Mouse (Mus musculus): ENCODE results near the gene Mansc4. TPM values are rescaled to one million over a fixed set of nuclear protein-coding genes. Genes with fewer than 3 reads are reported as not detected.

Gene Mansc4
- polyA plus RNA-seq, 1 experiment: 0.13 TPM

DNA sequence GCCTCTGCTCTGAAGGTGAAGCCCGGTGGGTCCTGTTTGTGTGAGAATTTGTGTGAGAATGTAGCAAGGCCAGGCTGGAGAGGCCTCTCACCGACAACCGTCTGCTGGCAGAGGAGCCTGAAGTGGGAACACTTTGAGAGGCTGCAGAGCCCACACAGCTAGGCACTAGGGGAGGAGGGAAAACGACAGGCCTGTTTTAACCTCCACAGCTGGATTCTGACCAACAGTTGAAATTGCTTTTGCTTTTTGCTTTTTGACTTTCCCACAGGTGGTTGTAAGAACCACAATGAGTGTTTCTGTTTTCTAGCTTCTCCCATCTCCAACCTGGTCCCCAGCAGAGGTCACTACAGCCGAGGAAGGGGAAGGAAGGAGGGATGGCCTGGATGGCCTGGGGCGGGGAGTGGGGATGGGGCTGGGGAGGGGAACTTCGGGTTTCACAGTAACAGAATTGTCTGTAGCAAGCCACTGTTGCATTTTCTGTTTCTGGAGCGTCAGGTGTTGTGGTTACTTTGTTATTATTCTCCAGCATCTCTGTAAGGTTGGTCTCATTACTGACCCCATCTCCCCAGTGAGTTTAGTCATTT lies 10.6 kb upstream of the Mansc4 start:
- Histone ChIP-seq H3K79me2 (ENCODE audit: control insufficient read depth, insufficient read depth) (peaks cover 88% of the 10 kb centered on the region), H3ac (ENCODE audit: control insufficient read depth, insufficient read length, low read depth) (no peak overlapping the region), H3K36me3 (ENCODE audit: control insufficient read depth, insufficient read depth) (peaks cover 12% of the 10 kb centered on the region), H3K79me3 (ENCODE audit: low read depth) (peaks cover 50% of the 10 kb centered on the region), H3K4me3 (ENCODE audit: insufficient read depth, poor library complexity, severe bottlenecking) (no peak overlapping the region), H3K27me3 (ENCODE audit: control insufficient read depth, insufficient read depth, insufficient read length) (no peaks in the 10 kb centered on the region)
- no peak for TF ChIP-seq MAX (IDR thresholded peaks at IDR 0.05)
- no peak for TF ChIP-seq CEBPB (IDR thresholded peaks at IDR 0.05; ENCODE audit: low read depth)
- TF ChIP-seq USF1 (IDR thresholded peaks at IDR 0.05; ENCODE audit: low read depth): no peak
- TF ChIP-seq MYOG (IDR thresholded peaks at IDR 0.05; ENCODE audit: control insufficient read depth, extremely low read depth, insufficient read length): no peak
- TF ChIP-seq MYOD1 (IDR thresholded peaks at IDR 0.05; ENCODE audit: control insufficient read depth, insufficient read length, low read depth): no peak
- TF ChIP-seq FOSL1 (IDR thresholded peaks at IDR 0.05; ENCODE audit: insufficient read depth, low read length, poor library complexity, severe bottlenecking): no peak
- no peak for TF ChIP-seq CTCF (IDR thresholded peaks at IDR 0.05; ENCODE audit: control insufficient read depth, insufficient read depth, insufficient read length)

DNA sequence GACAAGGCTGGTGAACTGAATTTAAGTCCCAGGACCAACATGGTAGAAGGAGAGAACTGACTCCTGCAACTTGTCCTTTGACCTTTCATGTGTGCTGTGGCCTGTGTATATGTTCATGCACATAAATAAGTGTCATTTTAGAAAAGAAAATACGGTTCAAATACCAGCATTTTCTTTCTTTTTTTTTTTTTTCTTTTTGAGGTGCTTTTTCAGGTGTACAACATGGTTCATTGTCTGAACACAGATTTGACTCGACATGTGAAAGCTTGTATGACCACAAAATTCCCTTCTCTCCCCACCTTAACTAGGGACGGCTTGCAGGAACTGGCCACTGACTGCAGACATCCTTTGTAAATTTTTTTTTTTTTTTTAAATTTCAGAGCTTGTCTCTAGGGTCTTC lies 10.1 kb upstream of the Mansc4 start:
- Histone ChIP-seq H3K79me3 (ENCODE audit: low read depth) (peaks cover 55% of the 10 kb centered on the region), H3K27me3 (ENCODE audit: control insufficient read depth, insufficient read depth, insufficient read length) (no peaks in the 10 kb centered on the region), H3ac (ENCODE audit: control insufficient read depth, insufficient read length, low read depth) (no peak overlapping the region), H3K79me2 (ENCODE audit: control insufficient read depth, insufficient read depth) (peaks cover 93% of the 10 kb centered on the region), H3K4me3 (ENCODE audit: insufficient read depth, poor library complexity, severe bottlenecking) (no peak overlapping the region), H3K36me3 (ENCODE audit: control insufficient read depth, insufficient read depth) (peaks cover 10% of the 10 kb centered on the region)
- TF ChIP-seq MYOD1 (IDR thresholded peaks at IDR 0.05; ENCODE audit: control insufficient read depth, insufficient read length, low read depth) (no peak), USF1 (IDR thresholded peaks at IDR 0.05; ENCODE audit: low read depth) (no peak), CTCF (IDR thresholded peaks at IDR 0.05; ENCODE audit: control insufficient read depth, insufficient read depth, insufficient read length) (no peak), MAX (IDR thresholded peaks at IDR 0.05) (no peak), MYOG (IDR thresholded peaks at IDR 0.05; ENCODE audit: control insufficient read depth, extremely low read depth, insufficient read length) (no peak), FOSL1 (IDR thresholded peaks at IDR 0.05; ENCODE audit: insufficient read depth, low read length, poor library complexity, severe bottlenecking) (no peak), CEBPB (IDR thresholded peaks at IDR 0.05; ENCODE audit: low read depth) (no peak)

DNA sequence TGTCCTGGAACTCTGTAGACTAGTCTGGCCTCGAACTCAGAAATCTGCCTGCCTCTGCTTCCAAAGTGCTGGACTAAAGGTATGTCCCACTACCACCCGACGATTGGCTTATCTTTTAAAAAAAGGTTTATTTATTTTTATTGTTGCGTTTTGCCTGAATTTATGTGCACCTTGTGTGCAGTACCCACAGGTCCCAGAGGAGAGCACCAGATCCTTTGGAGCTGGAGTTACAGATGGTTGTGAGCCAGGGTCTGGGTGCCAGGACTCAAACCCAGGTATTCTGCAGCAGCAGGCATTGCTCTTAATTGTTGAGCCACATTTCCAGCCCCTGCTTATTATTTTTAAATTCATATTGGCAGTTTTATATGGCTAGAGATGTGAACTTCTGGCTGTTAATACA lies 9.3 kb upstream of the Mansc4 start:
- Histone ChIP-seq H3K4me3 (ENCODE audit: insufficient read depth, poor library complexity, severe bottlenecking) (no peak overlapping the region), H3ac (ENCODE audit: control insufficient read depth, insufficient read length, low read depth) (no peak overlapping the region), H3K79me3 (ENCODE audit: low read depth) (peaks cover 55% of the 10 kb centered on the region), H3K27me3 (ENCODE audit: control insufficient read depth, insufficient read depth, insufficient read length) (no peaks in the 10 kb centered on the region), H3K79me2 (ENCODE audit: control insufficient read depth, insufficient read depth) (peaks cover 97% of the 10 kb centered on the region), H3K36me3 (ENCODE audit: control insufficient read depth, insufficient read depth) (peaks cover 10% of the 10 kb centered on the region)
- TF ChIP-seq CEBPB (IDR thresholded peaks at IDR 0.05; ENCODE audit: low read depth) (no peak), USF1 (IDR thresholded peaks at IDR 0.05; ENCODE audit: low read depth) (no peak), MYOD1 (IDR thresholded peaks at IDR 0.05; ENCODE audit: control insufficient read depth, insufficient read length, low read depth) (no peak), FOSL1 (IDR thresholded peaks at IDR 0.05; ENCODE audit: insufficient read depth, low read length, poor library complexity, severe bottlenecking) (no peak), MYOG (IDR thresholded peaks at IDR 0.05; ENCODE audit: control insufficient read depth, extremely low read depth, insufficient read length) (no peak), CTCF (IDR thresholded peaks at IDR 0.05; ENCODE audit: control insufficient read depth, insufficient read depth, insufficient read length) (no peak)

DNA sequence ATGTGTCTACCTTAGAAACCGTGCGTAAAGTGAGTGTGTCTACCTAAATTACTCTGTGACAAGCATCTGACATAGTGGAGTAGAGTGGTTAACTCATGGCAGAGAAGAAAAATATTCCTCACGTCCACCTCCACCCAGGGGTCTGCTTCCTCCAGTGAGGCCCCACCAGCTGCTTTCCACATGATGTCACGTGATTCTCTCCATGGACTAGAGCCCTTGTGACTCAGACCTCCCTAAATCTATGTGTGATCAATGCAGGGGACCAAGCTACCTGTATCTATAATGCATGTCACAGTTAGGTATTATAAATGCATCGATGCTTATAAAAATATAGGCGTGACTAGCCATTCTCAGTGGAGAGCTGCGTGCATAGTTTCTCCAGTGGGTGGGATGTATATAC lies 7.9 kb upstream of the Mansc4 start:
- Histone ChIP-seq H3K79me2 (ENCODE audit: control insufficient read depth, insufficient read depth) (peaks cover 84% of the 10 kb centered on the region), H3K27me3 (ENCODE audit: control insufficient read depth, insufficient read depth, insufficient read length) (no peaks in the 10 kb centered on the region), H3ac (ENCODE audit: control insufficient read depth, insufficient read length, low read depth) (no peak overlapping the region), H3K36me3 (ENCODE audit: control insufficient read depth, insufficient read depth) (peaks cover 10% of the 10 kb centered on the region), H3K79me3 (ENCODE audit: low read depth) (peaks cover 52% of the 10 kb centered on the region), H3K4me3 (ENCODE audit: insufficient read depth, poor library complexity, severe bottlenecking) (no peak overlapping the region)
- TF ChIP-seq CTCF (IDR thresholded peaks at IDR 0.05; ENCODE audit: control insufficient read depth, insufficient read depth, insufficient read length) (no peak), MAX (IDR thresholded peaks at IDR 0.05) (no peak), MYOD1 (IDR thresholded peaks at IDR 0.05; ENCODE audit: control insufficient read depth, insufficient read length, low read depth) (no peak), FOSL1 (IDR thresholded peaks at IDR 0.05; ENCODE audit: insufficient read depth, low read length, poor library complexity, severe bottlenecking) (no peak), CEBPB (IDR thresholded peaks at IDR 0.05; ENCODE audit: low read depth) (no peak), MYOG (IDR thresholded peaks at IDR 0.05; ENCODE audit: control insufficient read depth, extremely low read depth, insufficient read length) (no peak), USF1 (IDR thresholded peaks at IDR 0.05; ENCODE audit: low read depth) (no peak)

DNA sequence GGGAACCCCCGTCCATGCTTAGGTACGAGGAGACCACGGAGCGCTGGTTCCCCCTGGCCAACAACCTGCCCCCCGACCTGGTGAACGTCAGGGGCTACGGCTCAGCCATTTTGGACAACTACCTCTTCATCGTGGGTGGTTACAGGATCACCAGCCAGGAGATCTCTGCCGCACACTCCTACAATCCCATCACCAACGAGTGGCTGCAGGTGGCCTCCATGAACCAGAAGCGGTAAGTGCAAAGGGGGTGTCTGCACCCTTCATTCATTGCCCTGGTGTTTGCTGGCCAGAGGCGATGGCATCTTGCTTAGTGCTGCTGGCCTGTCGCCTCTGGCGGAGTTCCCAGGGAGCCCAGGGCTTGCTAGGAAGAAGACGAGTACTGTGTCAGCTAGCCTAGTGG lies 5.3 kb upstream of the Mansc4 start:
- H3K79me3 ChIP-seq (ENCODE audit: low read depth): peaks cover 44% of the 10 kb centered on the region
- H3K79me2 ChIP-seq (ENCODE audit: control insufficient read depth, insufficient read depth): peaks cover 58% of the 10 kb centered on the region
- H3K4me3 ChIP-seq (ENCODE audit: insufficient read depth, poor library complexity, severe bottlenecking): peak overlapping the region; percentile 79
- no peak for TF ChIP-seq FOSL1 (IDR thresholded peaks at IDR 0.05; ENCODE audit: insufficient read depth, low read length, poor library complexity, severe bottlenecking)
- no peak for TF ChIP-seq MYOG (IDR thresholded peaks at IDR 0.05; ENCODE audit: control insufficient read depth, extremely low read depth, insufficient read length)
- TF ChIP-seq USF1 (IDR thresholded peaks at IDR 0.05; ENCODE audit: low read depth): no peak
- no peak for TF ChIP-seq CTCF (IDR thresholded peaks at IDR 0.05; ENCODE audit: control insufficient read depth, insufficient read depth, insufficient read length)
- no peak for TF ChIP-seq MAX (IDR thresholded peaks at IDR 0.05)
- TF ChIP-seq MYOD1 (IDR thresholded peaks at IDR 0.05; ENCODE audit: control insufficient read depth, insufficient read length, low read depth): no peak
- TF ChIP-seq CEBPB (IDR thresholded peaks at IDR 0.05; ENCODE audit: low read depth): no peak
- H3ac ChIP-seq (ENCODE audit: control insufficient read depth, insufficient read length, low read depth): peak overlapping the region; percentile 92
- peaks cover 10% of the 10 kb centered on the region for H3K36me3 ChIP-seq (ENCODE audit: control insufficient read depth, insufficient read depth)
- H3K27me3 ChIP-seq (ENCODE audit: control insufficient read depth, insufficient read depth, insufficient read length): no peaks in the 10 kb centered on the region

Measured in C2C12 (cell line).